Mouse (Mus musculus): ENCODE measurements around the gene Cmah.

Gene Cmah

GRCm38 (mm10) chr13:24416409-24416808 lies 89.2 kb downstream of the Cmah start:
- DNase-seq (ENCODE audit: low spot score in 2 of 2) = peak in 1 of 2 experiments; percentile 32

- DNase-seq (ENCODE audit: low spot score in 2 of 2) = no peak
Observed at GRCm38 (mm10) chr13:24418024-24418423, 90.8 kb downstream of the Cmah start.

GRCm38 (mm10) chr13:24418814-24419213 lies 91.6 kb downstream of the Cmah start:
- DNase-seq (ENCODE audit: low spot score in 2 of 2) = no peak

- no peak for DNase-seq (ENCODE audit: low spot score in 2 of 2)
Observed at GRCm38 (mm10) chr13:24419560-24420250, 92.5 kb downstream of the Cmah start.

GRCm38 (mm10) chr13:24421987-24422386 lies 94.8 kb downstream of the Cmah start:
- no peak for DNase-seq (ENCODE audit: low spot score in 2 of 2)

- DNase-seq (ENCODE audit: low spot score in 2 of 2) = no peak
Observed at GRCm38 (mm10) chr13:24430215-24430614, 103.0 kb downstream of the Cmah start.

- DNase-seq (ENCODE audit: low spot score in 2 of 2) = no peak
Observed at GRCm38 (mm10) chr13:24431593-24431992, 104.4 kb downstream of the Cmah start.

GRCm38 (mm10) chr13:24442272-24442671 lies 115.1 kb downstream of the Cmah start:
- DNase-seq (ENCODE audit: low spot score in 2 of 2) = no peak

- DNase-seq (ENCODE audit: low spot score in 2 of 2) = no peak
Observed at GRCm38 (mm10) chr13:24443763-24444347, 116.7 kb downstream of the Cmah start.

GRCm38 (mm10) chr13:24444709-24445108 lies 117.5 kb downstream of the Cmah start:
- DNase-seq (ENCODE audit: low spot score in 2 of 2) = no peak

- DNase-seq (ENCODE audit: low spot score in 2 of 2) = no peak
Observed at GRCm38 (mm10) chr13:24445166-24445565, 118.0 kb downstream of the Cmah start.

- no peak for DNase-seq (ENCODE audit: low spot score in 2 of 2)
Observed at GRCm38 (mm10) chr13:24446081-24446480, 118.9 kb downstream of the Cmah start.

- DNase-seq (ENCODE audit: low spot score in 2 of 2) = no peak
Observed at GRCm38 (mm10) chr13:24447043-24447442, 119.8 kb downstream of the Cmah start.

GRCm38 (mm10) chr13:24448578-24448977 lies 121.4 kb downstream of the Cmah start:
- no peak for DNase-seq (ENCODE audit: low spot score in 2 of 2)

GRCm38 (mm10) chr13:24451455-24451854 lies 124.3 kb downstream of the Cmah start:
- DNase-seq (ENCODE audit: low spot score in 2 of 2) = no peak

- DNase-seq (ENCODE audit: low spot score in 2 of 2) = no peak
Observed at GRCm38 (mm10) chr13:24453737-24454136, 126.5 kb downstream of the Cmah start.

GRCm38 (mm10) chr13:24456385-24456784 lies 129.2 kb downstream of the Cmah start:
- DNase-seq (ENCODE audit: low spot score in 2 of 2) = peak in 1 of 2 experiments; percentile 16

GRCm38 (mm10) chr13:24460517-24460916 lies 133.3 kb downstream of the Cmah start:
- DNase-seq (ENCODE audit: low spot score in 2 of 2) = no peak

GRCm38 (mm10) chr13:24463767-24464166 lies 136.6 kb downstream of the Cmah start:
- no peak for DNase-seq (ENCODE audit: low spot score in 2 of 2)

- no peak for DNase-seq (ENCODE audit: low spot score in 2 of 2)
Observed at GRCm38 (mm10) chr13:24466027-24466426, 138.8 kb downstream of the Cmah start.

- no peak for DNase-seq (ENCODE audit: low spot score in 2 of 2)
Observed at GRCm38 (mm10) chr13:24467806-24468205, 140.6 kb downstream of the Cmah start.

- DNase-seq (ENCODE audit: low spot score in 2 of 2) = no peak
Observed at GRCm38 (mm10) chr13:24477564-24477963, 150.4 kb downstream of the Cmah start.

GRCm38 (mm10) chr13:24479516-24479915 lies 152.3 kb downstream of the Cmah start:
- DNase-seq (ENCODE audit: low spot score in 2 of 2) = no peak

- no peak for DNase-seq (ENCODE audit: low spot score in 2 of 2)
Observed at GRCm38 (mm10) chr13:24480824-24481223, 153.6 kb downstream of the Cmah start.
